Mouse (Mus musculus): ENCODE measurements around the gene Krtap12-1. TPM values are rescaled to one million over a fixed set of nuclear protein-coding genes. Genes with fewer than 3 reads are reported as not detected.
"Not testable (repeated sequence)": the region's sequence is repeated elsewhere in the genome, so short reads cannot be mapped to it uniquely, and the experiment has no call there.

Gene Krtap12-1
- not detected in 2 replicates for polyA plus RNA-seq (2015; fragmentation: Nextera tagmentation; extraction: Ambion mirVana)

GRCm38 (mm10) chr10:77720299-77720698, at the start of gene Krtap12-1:
Gene Krtap12-1 (plus strand): TSS chr10:77720599.
- H3K4me1 ChIP-seq (replicated peaks); H3K36me3 ChIP-seq; H3K9me3 ChIP-seq (replicated peaks); H3K27me3 ChIP-seq; H3K4me3 ChIP-seq; ATAC-seq (replicated peaks; ENCODE audit: insufficient number of reproducible peaks, insufficient read depth, low FRiP score, low read depth); H3K4me2 ChIP-seq; H3K27ac ChIP-seq; H3K9ac ChIP-seq: not testable (repeated sequence)
- 79% methylated on average over 1 of the region's 1 CpGs for WGBS

GRCm38 (mm10) chr10:77670710-77671109, 49.7 kb upstream of the Krtap12-1 start:
- H3K4me2 ChIP-seq: no peak overlapping the region
- no peak overlapping the region for H3K4me3 ChIP-seq
- H3K4me1 ChIP-seq (replicated peaks): no peaks in the 10 kb centered on the region
- H3K36me3 ChIP-seq: no peaks in the 10 kb centered on the region
- H3K9ac ChIP-seq: no peak overlapping the region
- WGBS: 75% methylated on average over 4 of the region's 4 CpGs
- H3K27ac ChIP-seq: no peak overlapping the region
- H3K27me3 ChIP-seq: peaks cover 9% of the 10 kb centered on the region
- ATAC-seq (replicated peaks; ENCODE audit: insufficient number of reproducible peaks, insufficient read depth, low FRiP score, low read depth): no peak
- H3K9me3 ChIP-seq (replicated peaks): no peaks in the 10 kb centered on the region

DNA sequence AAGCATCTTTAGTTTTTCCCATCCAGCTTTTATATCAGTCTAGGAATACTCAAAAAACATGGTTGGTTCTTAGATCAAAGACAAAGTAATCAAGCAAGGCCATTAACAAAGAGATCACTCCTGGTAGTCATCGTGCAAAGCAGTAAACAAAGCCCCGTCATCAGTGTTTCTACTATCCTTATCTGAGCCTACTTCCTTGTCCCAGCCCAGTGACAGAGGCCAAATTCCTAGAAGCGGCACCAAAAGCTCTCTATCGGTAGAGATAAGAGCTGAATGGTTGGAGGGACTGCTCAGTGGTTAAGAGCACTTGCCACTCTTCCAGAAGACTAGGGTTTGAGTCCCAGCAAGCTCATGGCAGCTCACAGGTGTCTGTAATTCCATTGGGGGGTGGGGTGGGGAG, 48.9 kb upstream of the Krtap12-1 start:
- peaks cover 17% of the 10 kb centered on the region for H3K27me3 ChIP-seq
- no peaks in the 10 kb centered on the region for H3K4me1 ChIP-seq (replicated peaks)
- H3K27ac ChIP-seq: no peak overlapping the region
- 16% methylated on average over 4 of the region's 4 CpGs for WGBS
- no peaks in the 10 kb centered on the region for H3K36me3 ChIP-seq
- H3K9ac ChIP-seq: no peak overlapping the region
- no peak for ATAC-seq (replicated peaks; ENCODE audit: insufficient number of reproducible peaks, insufficient read depth, low FRiP score, low read depth)
- H3K4me2 ChIP-seq: no peak overlapping the region
- no peaks in the 10 kb centered on the region for H3K9me3 ChIP-seq (replicated peaks)
- no peak overlapping the region for H3K4me3 ChIP-seq

DNA sequence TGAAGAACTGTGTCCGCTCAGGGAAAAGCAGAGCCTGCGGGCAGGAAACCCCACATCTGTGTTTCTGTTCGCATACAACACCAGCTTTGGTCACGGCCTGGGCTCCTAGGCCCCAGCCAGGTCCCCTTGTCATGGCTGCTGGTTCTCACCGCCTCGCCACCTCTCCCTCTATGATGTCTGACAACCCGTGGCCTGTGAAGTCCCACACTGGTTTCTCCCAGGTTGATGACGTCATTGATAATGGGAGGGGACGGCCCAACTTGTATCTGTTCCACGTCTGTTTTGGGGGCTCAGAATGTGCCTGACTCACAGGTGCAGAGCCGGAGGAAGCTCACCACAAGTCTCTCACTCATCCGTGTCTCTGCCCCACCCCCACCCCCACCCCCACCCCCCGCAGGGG, 46.6 kb upstream of the Krtap12-1 start:
- H3K36me3 ChIP-seq: no peaks in the 10 kb centered on the region
- no peak overlapping the region for H3K27ac ChIP-seq
- no peak overlapping the region for H3K9ac ChIP-seq
- H3K9me3 ChIP-seq (replicated peaks): no peaks in the 10 kb centered on the region
- H3K4me3 ChIP-seq: no peak overlapping the region
- H3K4me1 ChIP-seq (replicated peaks): peaks cover 8% of the 10 kb centered on the region
- H3K4me2 ChIP-seq: no peak overlapping the region
- ATAC-seq (replicated peaks; ENCODE audit: insufficient number of reproducible peaks, insufficient read depth, low FRiP score, low read depth): no peak
- H3K27me3 ChIP-seq: peaks cover 36% of the 10 kb centered on the region
- WGBS: 52% methylated on average over 13 of the region's 13 CpGs

DNA sequence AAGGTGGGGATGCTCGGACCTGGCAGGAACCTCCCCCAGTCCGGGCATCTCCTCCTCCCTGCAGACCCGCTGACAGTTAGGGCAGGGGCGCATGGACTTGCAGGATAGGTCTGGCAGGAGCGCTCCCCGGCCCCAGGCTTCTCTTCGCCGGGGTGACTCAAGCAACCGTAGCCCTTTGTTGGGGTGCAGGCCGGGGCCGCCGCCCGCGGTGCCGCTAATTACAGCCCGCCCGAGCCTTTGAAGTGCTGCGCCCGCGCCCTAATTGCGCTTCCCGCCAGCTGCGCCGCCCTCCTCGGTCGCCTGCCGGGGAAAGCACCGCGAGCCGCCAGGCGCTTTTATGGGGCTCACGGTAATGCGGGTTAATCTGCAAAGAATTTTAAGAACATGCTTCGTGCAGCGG, 42.8 kb upstream of the Krtap12-1 start:
- Histone ChIP-seq H3K4me2 (peak overlapping the region; percentile 61), H3K9ac (peak overlapping the region; percentile 17; the same call in 1 of the 2 replicates), H3K27ac (no peak overlapping the region), H3K4me1 (replicated peaks) (peaks cover 8% of the 10 kb centered on the region), H3K27me3 (peaks cover 57% of the 10 kb centered on the region), H3K9me3 (replicated peaks) (no peaks in the 10 kb centered on the region), H3K4me3 (peak overlapping the region; percentile 37), H3K36me3 (no peaks in the 10 kb centered on the region)
- no peak for ATAC-seq (replicated peaks; ENCODE audit: insufficient number of reproducible peaks, insufficient read depth, low FRiP score, low read depth)
- 1% methylated on average over 35 of the region's 35 CpGs for WGBS

DNA sequence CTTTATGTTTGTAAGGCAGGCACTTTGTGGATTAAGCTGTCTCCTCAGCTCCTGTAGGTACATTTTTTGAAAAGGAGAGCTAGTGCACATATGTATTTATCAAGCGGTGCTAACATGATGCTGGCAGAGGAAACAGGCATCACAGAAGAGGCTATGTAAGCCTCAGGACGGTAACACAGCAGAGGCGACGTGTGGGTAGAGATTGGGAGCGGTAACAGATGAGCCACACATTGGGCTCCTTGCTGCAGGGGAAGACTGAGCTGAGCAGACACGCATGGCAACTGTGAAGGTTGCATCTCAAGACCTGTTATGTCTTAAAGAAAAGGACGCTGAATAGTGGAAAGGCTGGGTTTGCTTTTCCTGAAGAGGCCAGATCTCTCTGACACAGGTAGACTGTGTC, 37.4 kb upstream of the Krtap12-1 start:
- Histone ChIP-seq H3K9ac (no peak overlapping the region), H3K4me1 (replicated peaks) (peaks cover 9% of the 10 kb centered on the region), H3K4me3 (no peak overlapping the region), H3K9me3 (replicated peaks) (no peaks in the 10 kb centered on the region), H3K4me2 (no peak overlapping the region), H3K27me3 (peaks cover 79% of the 10 kb centered on the region), H3K36me3 (no peaks in the 10 kb centered on the region), H3K27ac (no peak overlapping the region)
- 60% methylated on average over 7 of the region's 7 CpGs for WGBS
- no peak for ATAC-seq (replicated peaks; ENCODE audit: insufficient number of reproducible peaks, insufficient read depth, low FRiP score, low read depth)

DNA sequence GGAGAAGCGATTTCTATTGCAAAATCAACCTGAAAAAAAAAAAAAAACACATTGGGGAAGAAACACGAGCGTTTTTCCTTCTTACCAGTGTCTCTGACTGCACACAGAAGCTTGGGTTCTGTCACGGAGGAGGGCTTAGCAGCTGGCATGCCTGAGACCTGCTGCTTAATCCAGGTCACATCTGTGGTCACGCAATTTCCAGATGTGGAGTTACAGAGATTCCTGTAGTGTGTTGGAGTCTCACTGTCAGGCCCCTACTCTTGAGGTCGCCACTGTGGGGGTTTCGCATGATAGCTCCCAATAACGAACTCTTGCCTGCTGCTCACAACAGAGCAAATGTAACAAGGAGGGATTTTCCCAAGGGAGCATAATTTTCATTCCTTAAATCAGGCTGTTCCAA, 36.2 kb upstream of the Krtap12-1 start:
- no peak overlapping the region for H3K4me2 ChIP-seq
- ATAC-seq (replicated peaks; ENCODE audit: insufficient number of reproducible peaks, insufficient read depth, low FRiP score, low read depth): no peak
- no peak overlapping the region for H3K4me3 ChIP-seq
- H3K27ac ChIP-seq: no peak overlapping the region
- H3K36me3 ChIP-seq: no peaks in the 10 kb centered on the region
- peaks cover 79% of the 10 kb centered on the region for H3K27me3 ChIP-seq
- no peak overlapping the region for H3K9ac ChIP-seq
- 40% methylated on average over 8 of the region's 8 CpGs for WGBS
- no peaks in the 10 kb centered on the region for H3K9me3 ChIP-seq (replicated peaks)
- peaks cover 9% of the 10 kb centered on the region for H3K4me1 ChIP-seq (replicated peaks)

GRCm38 (mm10) chr10:77685895-77686664, 34.3 kb upstream of the Krtap12-1 start, which contains the start of gene Tspear:
Gene Tspear (plus strand): TSS chr10:77686569.
- H3K4me3 ChIP-seq: 0 out of 2 replicates have a peak within 1 kb of the TSS, but pooled peaks have one; percentile 6
- ATAC-seq (replicated peaks; ENCODE audit: insufficient number of reproducible peaks, insufficient read depth, low FRiP score, low read depth): no peak
- H3K9me3 ChIP-seq (replicated peaks): no peaks in the 10 kb centered on the region
- H3K27ac ChIP-seq: no peak within 1 kb of the TSS
- H3K36me3 ChIP-seq: no peaks in the 10 kb centered on the region
- no peak within 1 kb of the TSS for H3K9ac ChIP-seq
- H3K4me2 ChIP-seq: peak within 1 kb of the TSS; percentile 40
- WGBS: 3% methylated on average over 22 of the region's 22 CpGs
- H3K4me1 ChIP-seq (replicated peaks): peaks cover 9% of the 10 kb centered on the region
- peaks cover 71% of the 10 kb centered on the region for H3K27me3 ChIP-seq

- Histone ChIP-seq H3K9me3 (replicated peaks) (no peaks in the 10 kb centered on the region), H3K36me3 (no peaks in the 10 kb centered on the region), H3K9ac (no peak overlapping the region), H3K4me3 (no peak overlapping the region), H3K27me3 (peaks cover 77% of the 10 kb centered on the region), H3K27ac (no peak overlapping the region), H3K4me1 (replicated peaks) (peaks cover 9% of the 10 kb centered on the region), H3K4me2 (no peak overlapping the region)
- 38% methylated on average over 10 of the region's 10 CpGs for WGBS
- no peak for ATAC-seq (replicated peaks; ENCODE audit: insufficient number of reproducible peaks, insufficient read depth, low FRiP score, low read depth)
These were observed 33.4 kb upstream of the Krtap12-1 start for GRCm38 (mm10) chr10:77687021-77687420.

DNA sequence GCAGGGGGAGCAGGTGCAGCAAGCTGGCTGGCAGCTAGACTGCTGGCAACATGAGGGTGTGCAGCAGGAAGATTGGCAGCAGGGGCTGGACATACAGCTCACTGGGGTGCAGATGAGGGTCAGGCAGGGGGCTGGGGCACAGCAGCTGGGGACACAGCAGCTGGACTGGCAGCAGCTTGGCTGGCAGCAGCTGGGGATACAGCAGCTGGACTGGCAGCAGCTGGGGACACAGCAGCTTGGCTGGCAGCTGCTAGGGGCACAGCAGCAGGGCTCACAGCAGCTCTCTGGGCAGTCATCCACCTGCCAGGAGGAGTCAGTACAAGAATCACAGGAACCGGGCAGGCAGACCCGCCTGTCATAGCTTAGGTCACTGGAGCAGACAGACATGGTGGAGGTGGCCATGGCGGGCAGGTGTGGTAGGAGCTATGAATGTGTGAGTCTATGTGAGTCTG, 30.0 kb upstream of the Krtap12-1 start, which contains the start of gene Gm19402:
Gene Gm19402, minus strand, starts transcription at position 402 of the 452 bp plus-strand sequence.
- H3K27ac ChIP-seq; H3K9ac ChIP-seq; H3K36me3 ChIP-seq; H3K4me3 ChIP-seq; H3K4me2 ChIP-seq; ATAC-seq (replicated peaks; ENCODE audit: insufficient number of reproducible peaks, insufficient read depth, low FRiP score, low read depth); H3K4me1 ChIP-seq (replicated peaks); H3K9me3 ChIP-seq (replicated peaks): not testable (repeated sequence)
- 80% methylated on average over 3 of the region's 3 CpGs for WGBS
- H3K27me3 ChIP-seq: peaks cover 50% of the 10 kb centered on the region

- 0 out of 2 replicates have a peak, but pooled peaks cover 3% of the 10 kb centered on the region for H3K27me3 ChIP-seq
- no peak for ATAC-seq (replicated peaks; ENCODE audit: insufficient number of reproducible peaks, insufficient read depth, low FRiP score, low read depth)
- no peaks in the 10 kb centered on the region for H3K4me1 ChIP-seq (replicated peaks)
- H3K9ac ChIP-seq: no peak within 1 kb of the TSS
- H3K4me3 ChIP-seq: no peak within 1 kb of the TSS
- no peak within 1 kb of the TSS for H3K27ac ChIP-seq
- no peaks in the 10 kb centered on the region for H3K36me3 ChIP-seq
- no peaks in the 10 kb centered on the region for H3K9me3 ChIP-seq (replicated peaks)
- H3K4me2 ChIP-seq: no peak within 1 kb of the TSS
- 34% methylated on average over 4 of the region's 4 CpGs for WGBS
These were observed 23.3 kb upstream of the Krtap12-1 start, which contains the start of gene Gm9508 for GRCm38 (mm10) chr10:77697133-77697532. Gene Gm9508 (minus strand): TSS chr10:77697233.

DNA sequence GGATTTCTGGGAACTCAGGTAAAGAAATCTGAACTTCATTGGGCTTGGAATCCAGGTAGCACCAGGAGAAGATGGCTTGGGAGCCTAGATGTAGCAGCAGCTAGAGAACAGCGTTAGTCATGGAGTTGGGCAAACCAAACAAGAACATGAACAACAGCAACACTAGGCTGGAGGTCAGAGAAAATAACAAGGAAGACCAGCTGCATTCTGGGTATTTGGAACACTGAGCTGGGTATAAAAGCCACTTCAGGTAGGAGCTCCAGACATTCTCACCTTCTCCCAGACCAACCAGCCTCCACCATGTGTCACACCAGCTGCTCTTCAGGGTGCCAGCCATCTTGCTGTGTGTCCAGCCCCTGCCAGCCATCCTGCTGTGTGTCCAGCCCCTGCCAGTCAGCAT, 14.1 kb upstream of the Krtap12-1 start, which contains the start of gene Gm10272:
Gene Gm10272, plus strand, starts transcription at position 301 of the 400 bp plus-strand sequence.
- 90% methylated on average over 1 of the region's 1 CpGs for WGBS
- H3K4me3 ChIP-seq: no peak within 1 kb of the TSS
- ATAC-seq (replicated peaks; ENCODE audit: insufficient number of reproducible peaks, insufficient read depth, low FRiP score, low read depth): no peak

More for the DNA sequence above, 14.1 kb upstream of the Krtap12-1 start, which contains the start of gene Gm10272:
- Histone ChIP-seq H3K4me2 (no peak within 1 kb of the TSS), H3K9me3 (replicated peaks) (no peaks in the 10 kb centered on the region), H3K36me3 (no peaks in the 10 kb centered on the region), H3K9ac (no peak within 1 kb of the TSS), H3K27me3 (no peaks in the 10 kb centered on the region), H3K27ac (no peak within 1 kb of the TSS), H3K4me1 (replicated peaks) (no peaks in the 10 kb centered on the region)

Measured in heart, embryonic 15.5 days (tissue).